Mouse (Mus musculus) limb, embryonic 13.5 days (tissue): Measurements from ENCODE around the gene Col11a1. TPM values are rescaled to one million over a fixed set of nuclear protein-coding genes. Genes with fewer than 3 reads are reported as not detected.

Experiments
- ATAC-seq: fragments of 200-750 bp; cut with Nextera tagmentation; 2 replicates; pipeline ENCODE4 v1.8.0; 2017; ENCODE audit warnings: low read depth, moderate number of reproducible peaks, moderate TSS enrichment; ENCODE audit not compliant: low FRiP score
- H3K27ac ChIP-seq: fragments of 300-500 bp; sonication (generic); 2 replicates; pipeline ENCODE4 v1.5.1; 2015; ENCODE audit warnings: inconsistent platforms, mild to moderate bottlenecking, moderate library complexity
- H3K27me3 ChIP-seq: fragments of 300-500 bp; sonication (generic); 2 replicates; pipeline ENCODE4 v1.6.1; 2015; ENCODE audit warnings: mild to moderate bottlenecking, inconsistent platforms
- H3K36me3 ChIP-seq: fragments of 300-500 bp; sonication (generic); 2 replicates; pipeline ENCODE4 v1.6.1; 2015; ENCODE audit warnings: inconsistent platforms, mild to moderate bottlenecking, moderate library complexity
- H3K4me1 ChIP-seq: fragments of 300-500 bp; sonication (generic); 2 replicates; pipeline ENCODE4 v1.6.1; 2015; ENCODE audit warnings: inconsistent platforms
- H3K4me2 ChIP-seq: fragments of 300-500 bp; sonication (generic); replicated peaks from 2 replicates; pipeline ENCODE4 v1.6.1; 2015; ENCODE audit warnings: inconsistent platforms, mild to moderate bottlenecking, moderate library complexity
- H3K4me3 ChIP-seq: fragments of 300-500 bp; sonication (generic); 2 replicates; pipeline ENCODE4 v1.5.1; 2015; ENCODE audit warnings: moderate library complexity, mild to moderate bottlenecking, inconsistent platforms
- H3K9ac ChIP-seq: fragments of 300-500 bp; sonication (generic); 2 replicates; pipeline ENCODE4 v1.6.1; 2015; ENCODE audit warnings: mild to moderate bottlenecking, inconsistent platforms
- H3K9me3 ChIP-seq: fragments of 300-500 bp; sonication (generic); 2 replicates; pipeline ENCODE4 v1.6.1; 2016; ENCODE audit warnings: inconsistent platforms
- WGBS: fragments of 180-500 bp; shearing (Covaris S2); methylation state at CpG from one replicate; pipeline ENCODE4 v1.1.7; 2015; 5-methylcytosine and 5-hydroxymethylcytosine counted together
- polyA plus RNA-seq: library from polyadenylated mRNA; unstranded; fragments of >200 nt; fragmentation: Nextera tagmentation; extraction: Ambion mirVana; gene quantifications from 2 replicates; pipeline ENCODE4 v1.2.1, GENCODE M21; 2015

The Col11a1 gene
- polyA plus RNA-seq, 1 experiment from 2014 or later: 142 TPM

- H3K4me2 ChIP-seq: no peak overlapping the region
- no peaks in the 10 kb centered on the region for H3K4me1 ChIP-seq
- peaks cover 6% of the 10 kb centered on the region; the same call in 1 of the 2 replicates for H3K36me3 ChIP-seq
- H3K27ac ChIP-seq: no peak overlapping the region
- ATAC-seq: no peak
- H3K27me3 ChIP-seq: no peaks in the 10 kb centered on the region
- no peaks in the 10 kb centered on the region for H3K9me3 ChIP-seq
- H3K4me3 ChIP-seq: no peak overlapping the region
- no peak overlapping the region for H3K9ac ChIP-seq
- WGBS: 89% methylated on average over 6 of the region's 6 CpGs
Observed at GRCm38 (mm10) chr3:114197964-114198750, 167.8 kb downstream of the Col11a1 start.

DNA sequence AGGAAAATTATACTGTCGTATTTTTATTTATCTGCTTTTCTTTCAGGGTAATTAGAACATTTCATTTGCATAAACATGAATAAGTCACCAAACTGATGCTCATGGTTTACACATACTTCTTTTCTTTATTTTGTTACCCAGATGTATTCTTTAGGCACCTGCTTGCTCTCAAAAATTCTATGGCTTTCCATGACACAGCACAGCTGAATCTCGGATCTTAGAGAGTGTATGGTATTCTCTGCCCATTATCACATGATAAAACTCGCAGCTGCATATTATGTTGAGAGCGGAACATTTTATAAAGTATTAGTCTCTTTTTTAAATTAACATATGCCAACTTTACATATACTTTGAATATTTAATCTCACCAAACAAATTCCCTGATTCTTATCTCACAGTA, 181.9 kb downstream of the Col11a1 start:
- Histone ChIP-seq H3K36me3 (peaks cover 27% of the 10 kb centered on the region), H3K27me3 (no peaks in the 10 kb centered on the region), H3K4me1 (no peaks in the 10 kb centered on the region), H3K9me3 (no peaks in the 10 kb centered on the region), H3K4me2 (no peak overlapping the region), H3K27ac (no peak overlapping the region), H3K9ac (no peak overlapping the region), H3K4me3 (no peak overlapping the region)
- ATAC-seq: no peak
- WGBS: 89% methylated on average over 4 of the region's 4 CpGs

DNA sequence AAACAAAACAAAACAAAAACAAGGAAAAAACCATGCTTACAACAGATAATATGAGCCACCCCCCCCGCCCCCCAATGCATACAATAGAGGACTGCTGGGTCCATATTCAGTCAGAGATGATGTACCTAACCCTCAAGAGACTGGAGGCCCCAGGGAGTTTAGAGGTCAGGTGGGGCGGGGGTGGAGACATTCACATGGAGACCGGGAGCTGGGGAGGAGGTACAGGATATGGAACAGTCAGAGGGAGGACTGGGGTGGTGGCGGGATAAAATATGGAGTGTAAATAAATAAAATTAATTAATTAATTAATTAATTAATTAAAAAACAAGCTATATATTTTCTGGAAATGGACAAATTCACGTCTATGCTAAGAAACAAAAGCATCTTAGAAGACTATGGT, 185.8 kb downstream of the Col11a1 start:
- Histone ChIP-seq H3K4me3 (no peak overlapping the region), H3K9me3 (no peaks in the 10 kb centered on the region), H3K27me3 (no peaks in the 10 kb centered on the region), H3K27ac (no peak overlapping the region), H3K9ac (no peak overlapping the region), H3K4me1 (no peaks in the 10 kb centered on the region), H3K4me2 (no peak overlapping the region), H3K36me3 (peaks cover 31% of the 10 kb centered on the region)
- WGBS: 84% methylated on average over 5 of the region's 5 CpGs
- ATAC-seq: peak; percentile 44; the same call in 1 of the 2 replicates

- H3K4me2 ChIP-seq: no peak overlapping the region
- H3K36me3 ChIP-seq: no peaks in the 10 kb centered on the region
- H3K4me1 ChIP-seq: no peaks in the 10 kb centered on the region
- no peak for ATAC-seq
- no peak overlapping the region for H3K4me3 ChIP-seq
- no peaks in the 10 kb centered on the region for H3K27me3 ChIP-seq
- H3K27ac ChIP-seq: no peak overlapping the region
- H3K9me3 ChIP-seq: no peaks in the 10 kb centered on the region
- WGBS: 68% methylated on average over 1 of the region's 1 CpGs
- no peak overlapping the region for H3K9ac ChIP-seq
Observed at GRCm38 (mm10) chr3:114229501-114229900, 199.2 kb downstream of the Col11a1 start.
